Mouse (Mus musculus) Patski (cell line): Measurements from ENCODE around the gene Smg6. TPM values are rescaled to one million over a fixed set of nuclear protein-coding genes. Genes with fewer than 3 reads are reported as not detected.

Experiments
- ATAC-seq: fragments of 100-300 bp; one replicate; pipeline ENCODE4 v1.8.0; 2021
- CTCF ChIA-PET: fragments of 350-600 bp; sonication (Branson Sonifier 250); formaldehyde crosslinking; loops from one replicate; lab custom pipeline; 2022; ENCODE audit warnings: inconsistent platforms; lab: Charles Lee
- POLR2A ChIA-PET: fragments of 350-600 bp; sonication (Branson Sonifier 250); formaldehyde crosslinking; loops from one replicate; lab custom pipeline; 2022; ENCODE audit warnings: antibody characterized with exemption, inconsistent platforms; lab: Charles Lee
- DNase-seq: peaks from one replicate; pipeline ENCODE4 v3.0.0-alpha.2; 2011; ENCODE audit warnings: low read depth, low spot score
- H3K27me3 ChIP-seq: fragments of 371-371 bp; one replicate; pipeline ENCODE4 v1.5.1; 2021
- CTCF ChIP-seq: fragments of 100-300 bp; IDR thresholded peaks from one replicate; pipeline ENCODE4 v1.5.1; 2021
- in situ Hi-C: fragments of 300-500 bp; cut with MboI; formaldehyde crosslinking; loops from 3 replicates; pipeline ENCODE4 v1.11.1; 2018; ENCODE audit warnings: low pct_unique_long_range_greater_than_20kb, mixed read lengths
- polyA plus RNA-seq: library from polyadenylated mRNA; unstranded; gene quantifications from one replicate; pipeline ENCODE4 v1.2.3, GENCODE M21; 2021

Smg6 gene
- polyA plus RNA-seq, 1 experiment from 2014 or later: 20.5 TPM

DNA sequence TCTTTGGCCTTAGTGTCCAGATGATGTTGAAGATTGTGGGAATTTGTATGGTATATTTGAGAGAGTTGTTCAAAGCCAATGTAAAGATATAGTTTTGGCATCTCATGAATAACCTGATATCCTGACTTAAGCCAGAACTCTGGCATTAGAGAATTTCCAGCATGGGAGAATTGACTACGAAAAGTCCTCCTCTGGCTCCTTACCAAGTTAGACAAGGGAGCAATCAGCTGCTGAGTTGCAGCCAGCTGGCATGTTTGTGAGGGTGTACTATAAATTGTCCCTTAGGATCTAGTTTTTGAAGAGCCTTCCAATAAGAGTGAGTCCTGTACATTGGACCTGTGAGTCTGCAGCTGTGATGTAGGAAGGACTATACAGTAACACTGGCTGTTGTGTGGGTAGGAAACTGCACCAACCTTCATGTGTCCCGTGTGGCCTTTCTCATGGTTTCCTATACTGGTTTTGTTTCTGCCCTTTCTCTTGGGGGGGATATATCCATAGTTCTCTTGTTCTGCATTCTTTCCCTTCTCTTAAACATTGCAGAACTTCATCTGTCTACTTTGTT lies 37.3 kb downstream of the Smg6 start:
- no peak for TF ChIP-seq CTCF
- in situ Hi-C loops: no loop called here
- ChIA-PET POLR2A (interaction anchor here (1.5 kb wide), 1 partner anchor 213 kb away, joined by 4 read pairs; no protein-coding TSS in a partner anchor), CTCF (interaction anchor here (1.0 to 3.1 kb wide), 4 partner anchors 12 to 18 kb away, joined by 3 to 9 read pairs (median 6); no protein-coding TSS in a partner anchor)
- no peak for DNase-seq
- no peaks in the 10 kb centered on the region for H3K27me3 ChIP-seq
- ATAC-seq: no peak

DNA sequence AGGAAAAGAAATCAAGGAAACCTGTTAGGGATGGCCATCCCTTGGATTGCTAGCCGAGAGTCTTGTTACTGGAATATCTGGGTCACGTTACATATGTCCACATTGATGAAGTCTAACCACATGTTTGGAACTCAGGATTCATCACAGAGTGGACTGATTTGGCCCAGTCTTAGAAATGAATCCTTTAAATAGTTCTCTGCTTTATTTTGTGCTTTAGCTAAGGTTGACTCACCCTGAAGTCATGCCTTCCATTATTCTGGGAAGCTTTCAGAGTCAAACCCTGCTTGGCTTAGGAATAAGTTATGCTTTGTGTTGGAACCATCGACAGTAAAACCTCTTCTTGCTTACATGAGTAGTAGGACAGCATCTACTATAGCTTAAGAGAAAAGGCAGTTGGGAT lies 39.9 kb downstream of the Smg6 start:
- ChIA-PET CTCF (interaction anchor here (3.1 kb wide), 1 partner anchor 19 kb away, joined by 9 read pairs; no protein-coding TSS in a partner anchor), POLR2A (interaction anchor here (0.7 to 1.4 kb wide), 2 partner anchors 10 to 39 kb away, joined by 3 read pairs; partner anchors contain the start of gene Srr)
- in situ Hi-C loops: no loop called here
- no peaks in the 10 kb centered on the region for H3K27me3 ChIP-seq
- DNase-seq: no peak
- no peak for TF ChIP-seq CTCF
- ATAC-seq: no peak

DNA sequence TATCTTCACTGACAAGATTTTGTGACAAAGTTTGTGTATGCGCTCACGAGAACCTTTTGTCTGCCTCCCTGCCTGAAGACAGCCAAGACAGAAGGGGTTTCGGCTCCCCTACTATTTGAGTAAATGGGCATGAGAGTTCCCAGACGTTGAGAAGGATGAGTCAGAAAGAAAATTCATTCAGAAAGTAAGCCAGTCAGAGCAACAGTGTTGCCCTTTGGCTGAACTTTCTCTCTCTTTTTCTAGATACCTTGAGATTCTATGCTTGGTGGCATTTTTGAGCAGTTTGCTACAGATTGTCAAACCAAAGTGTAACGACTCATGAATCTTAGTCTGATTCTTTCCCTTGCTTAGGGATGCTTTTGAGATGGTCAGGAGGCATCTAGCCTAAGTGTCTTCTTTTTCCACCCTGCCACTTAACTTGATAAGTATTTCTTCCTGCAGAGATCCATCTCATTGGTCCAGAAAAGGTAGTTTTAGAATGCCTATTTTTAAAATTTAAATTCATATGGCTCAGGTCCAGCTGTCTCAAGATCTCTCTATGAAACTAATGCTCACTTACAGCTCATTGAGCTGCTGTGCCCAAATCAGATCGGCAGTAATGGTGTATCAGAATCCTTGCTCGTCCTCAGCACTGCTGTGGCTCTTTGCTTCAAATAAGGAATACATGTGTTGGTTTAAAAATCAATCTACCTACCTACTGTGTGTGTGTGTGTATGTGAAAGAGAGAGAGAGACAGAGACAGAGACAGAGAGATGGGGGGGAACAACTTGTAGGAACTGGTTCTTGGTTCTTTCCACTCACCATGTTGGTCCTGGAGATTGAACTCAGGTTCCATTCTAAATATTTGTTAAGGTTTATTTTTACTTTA lies 47.9 kb downstream of the Smg6 start:
- in situ Hi-C loops: no loop called here
- CTCF ChIA-PET: no interaction called here
- ATAC-seq (no peak), DNase-seq (peak; percentile 74)
- H3K27me3 ChIP-seq: no peaks in the 10 kb centered on the region
- POLR2A ChIA-PET: no interaction called here
- TF ChIP-seq CTCF: no peak

DNA sequence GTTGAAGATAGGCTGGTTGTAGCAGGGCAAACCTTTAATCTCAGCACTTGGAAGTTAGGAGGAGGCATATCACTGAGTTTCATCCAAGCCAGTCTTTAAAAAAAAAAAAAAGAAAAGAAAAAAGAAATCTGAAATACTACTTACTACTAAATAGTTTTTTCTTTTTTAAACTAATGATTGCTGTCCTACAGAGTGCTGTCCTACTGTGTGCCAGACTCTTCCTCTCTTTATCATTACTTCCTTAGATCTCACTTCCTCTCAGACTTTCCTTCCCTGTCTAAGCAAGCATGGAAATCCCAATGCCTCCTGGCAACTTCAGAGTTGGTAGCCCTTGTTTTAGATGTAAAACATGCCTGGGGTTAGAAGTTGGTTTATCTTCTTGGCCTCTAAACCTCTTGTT lies 49.0 kb downstream of the Smg6 start:
- ChIA-PET CTCF (no interaction called here), POLR2A (no interaction called here)
- no peak for DNase-seq
- no peak for TF ChIP-seq CTCF
- no peaks in the 10 kb centered on the region for H3K27me3 ChIP-seq
- no peak for ATAC-seq
- in situ Hi-C loops: no loop called here

DNA sequence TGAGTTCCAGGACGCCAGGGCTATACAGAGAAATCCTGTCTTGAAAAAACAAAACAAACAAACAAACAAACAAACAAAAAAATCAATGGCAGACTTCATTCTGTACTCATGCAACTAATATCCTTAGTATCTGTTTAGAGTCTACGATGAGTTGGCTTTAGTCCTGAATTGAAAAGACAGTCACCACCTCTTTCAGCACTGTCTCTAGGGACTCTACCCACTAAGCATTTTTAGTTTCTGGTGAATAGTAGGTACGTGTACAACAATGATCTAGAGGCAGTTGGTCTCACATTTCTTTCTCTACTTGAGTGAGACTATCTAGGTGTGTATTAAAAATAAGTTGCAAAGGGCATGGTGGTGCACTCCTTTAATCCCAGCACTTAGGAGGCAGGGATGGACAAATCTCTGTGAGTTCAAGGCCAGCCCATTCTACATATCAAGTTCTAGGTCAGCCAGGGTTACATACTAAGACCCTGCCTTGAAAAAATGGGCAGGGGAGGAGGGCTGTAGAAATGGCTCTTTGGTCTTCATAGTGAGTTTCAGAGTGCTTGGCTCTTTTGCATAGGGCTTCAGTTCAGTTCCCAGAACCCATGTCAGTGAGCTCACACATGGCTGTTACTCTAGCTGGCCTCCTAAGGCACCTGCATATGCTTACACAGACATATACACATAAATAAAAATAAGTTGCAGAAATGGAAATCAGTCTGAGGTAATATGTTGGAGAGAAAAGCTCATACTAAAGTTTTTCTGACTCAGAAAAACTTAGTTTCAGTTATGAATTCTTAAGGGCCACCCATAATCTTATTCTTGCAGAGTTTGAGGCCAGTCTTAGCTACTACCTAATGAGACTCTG lies 51.4 kb downstream of the Smg6 start:
- no peaks in the 10 kb centered on the region for H3K27me3 ChIP-seq
- ATAC-seq (no peak), DNase-seq (no peak)
- CTCF ChIA-PET: interaction anchor here (1.2 to 3.2 kb wide), 3 partner anchors 14 to 193 kb away, joined by 3 to 11 read pairs (median 4); partner anchors contain the start of gene Hic1
- no peak for TF ChIP-seq CTCF
- in situ Hi-C loops: no loop called here
- POLR2A ChIA-PET: no interaction called here

DNA sequence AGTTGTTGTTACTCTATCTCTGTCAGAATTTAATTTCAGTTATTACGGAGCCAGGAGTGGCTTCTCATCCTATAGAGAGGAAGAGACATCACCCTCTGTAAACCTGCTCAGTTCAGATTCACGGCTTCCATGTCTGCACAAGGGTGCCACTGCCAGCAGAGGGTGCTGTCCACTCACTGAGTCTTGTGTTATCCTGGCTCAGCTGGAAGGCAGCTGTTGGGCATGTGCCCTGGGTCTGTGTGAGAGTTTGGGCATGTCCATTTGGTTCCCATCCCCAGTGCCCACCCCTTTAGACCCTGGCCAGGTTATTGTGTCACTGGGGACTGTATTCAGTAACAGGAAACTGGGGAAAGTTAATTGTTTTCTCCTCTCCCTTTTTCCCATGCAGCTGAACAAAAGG lies 55.8 kb downstream of the Smg6 start:
- DNase-seq (peak; percentile 34), ATAC-seq (no peak)
- TF ChIP-seq CTCF: peak; percentile 98
- in situ Hi-C loops: loop anchor here (5.0 to 10.0 kb wide), 3 partner anchors 176 to 483 kb away; partner anchors contain the start of gene Tlcd2
- POLR2A ChIA-PET: no interaction called here
- H3K27me3 ChIP-seq: no peaks in the 10 kb centered on the region
- CTCF ChIA-PET: interaction anchor here (0.8 to 2.1 kb wide), 19 partner anchors 8 to 198 kb away, joined by 3 to 18 read pairs (median 3); partner anchors contain the start of gene Hic1

DNA sequence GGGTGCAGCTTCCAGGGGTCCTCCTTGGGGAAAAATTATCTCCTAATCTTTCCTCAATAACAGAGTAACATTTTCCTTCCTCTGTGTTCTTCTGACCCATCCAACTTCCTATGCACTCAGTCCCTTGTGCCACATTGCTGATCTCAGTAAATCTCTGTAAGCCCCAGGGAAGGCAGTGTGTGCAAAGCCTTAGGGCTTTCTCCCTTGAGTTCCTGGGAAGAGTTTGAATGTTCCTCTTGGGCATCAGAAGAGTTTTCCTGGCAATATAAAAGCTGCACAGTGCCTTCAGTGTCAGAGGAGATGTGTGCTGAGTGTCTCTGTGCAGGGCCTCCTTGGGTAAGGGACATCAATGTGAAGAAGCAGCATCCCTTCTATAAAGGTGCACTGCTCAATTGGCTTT lies 56.6 kb downstream of the Smg6 start:
- H3K27me3 ChIP-seq: no peaks in the 10 kb centered on the region
- ChIA-PET POLR2A (no interaction called here), CTCF (interaction anchor here (0.8 to 2.1 kb wide), 11 partner anchors 11 to 194 kb away, joined by 3 to 18 read pairs (median 5); partner anchors contain the start of gene Hic1)
- in situ Hi-C loops: loop anchor here (5.0 to 10.0 kb wide), 3 partner anchors 175 to 483 kb away; partner anchors contain the start of gene Tlcd2
- ATAC-seq (no peak), DNase-seq (no peak)
- TF ChIP-seq CTCF: no peak

DNA sequence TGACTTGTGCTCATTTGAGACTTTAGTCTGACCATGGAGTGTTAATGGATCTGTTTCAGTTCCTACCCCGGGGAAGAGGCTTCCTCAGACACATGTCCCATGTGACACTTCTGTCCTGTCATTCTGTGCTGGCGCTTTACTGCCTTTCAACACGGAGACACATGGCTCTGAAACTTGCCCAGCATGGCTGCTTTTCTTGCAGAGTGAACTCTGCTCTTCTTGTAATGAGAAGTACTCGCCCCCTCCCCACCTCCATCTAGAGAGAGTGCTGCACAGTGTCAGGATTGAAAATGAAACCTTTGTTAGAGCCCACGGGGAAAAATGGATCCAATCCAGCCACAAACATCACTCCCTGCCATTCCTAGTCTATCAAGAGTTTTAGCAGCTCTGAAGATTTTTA lies 62.5 kb downstream of the Smg6 start:
- no peak for TF ChIP-seq CTCF
- no peak for ATAC-seq
- ChIA-PET CTCF (interaction anchor here (0.9 to 1.2 kb wide), 3 partner anchors 10 to 177 kb away, joined by 3 read pairs; no protein-coding TSS in a partner anchor), POLR2A (no interaction called here)
- DNase-seq: no peak
- no peaks in the 10 kb centered on the region for H3K27me3 ChIP-seq
- in situ Hi-C loops: loop anchor here (10.0 kb wide), 2 partner anchors 307 to 477 kb away; partner anchors contain the start of gene Tlcd2

DNA sequence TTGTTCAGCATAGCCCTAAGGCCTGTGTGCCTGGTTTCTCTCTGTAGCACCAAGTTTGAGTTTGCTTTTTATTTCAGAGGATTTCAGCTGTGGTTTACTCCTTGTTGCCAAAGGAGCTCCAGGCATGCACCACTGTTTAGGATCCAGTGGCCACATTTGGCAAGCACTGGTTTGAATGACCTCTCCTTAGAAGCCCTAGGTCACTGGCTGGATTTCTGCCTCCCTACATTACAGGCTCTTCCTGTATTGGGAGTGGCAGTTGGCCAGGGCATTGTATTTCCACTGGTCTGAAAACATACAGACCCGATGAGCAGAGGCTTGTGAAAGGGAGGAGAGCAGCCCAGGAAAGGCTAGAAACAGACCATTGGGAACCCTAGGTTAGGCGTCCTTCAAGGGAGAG lies 63.4 kb downstream of the Smg6 start:
- peak; percentile 44 for ATAC-seq
- peak; percentile 37 for DNase-seq
- H3K27me3 ChIP-seq: no peaks in the 10 kb centered on the region
- TF ChIP-seq CTCF: no peak
- in situ Hi-C loops: loop anchor here (10.0 kb wide), 2 partner anchors 306 to 476 kb away; partner anchors contain the start of gene Tlcd2
- CTCF ChIA-PET: interaction anchor here (0.9 to 1.3 kb wide), 4 partner anchors 8 to 176 kb away, joined by 3 read pairs; no protein-coding TSS in a partner anchor
- POLR2A ChIA-PET: interaction anchor here (0.7 kb wide), 1 partner anchor 112 kb away, joined by 4 read pairs; no protein-coding TSS in a partner anchor

DNA sequence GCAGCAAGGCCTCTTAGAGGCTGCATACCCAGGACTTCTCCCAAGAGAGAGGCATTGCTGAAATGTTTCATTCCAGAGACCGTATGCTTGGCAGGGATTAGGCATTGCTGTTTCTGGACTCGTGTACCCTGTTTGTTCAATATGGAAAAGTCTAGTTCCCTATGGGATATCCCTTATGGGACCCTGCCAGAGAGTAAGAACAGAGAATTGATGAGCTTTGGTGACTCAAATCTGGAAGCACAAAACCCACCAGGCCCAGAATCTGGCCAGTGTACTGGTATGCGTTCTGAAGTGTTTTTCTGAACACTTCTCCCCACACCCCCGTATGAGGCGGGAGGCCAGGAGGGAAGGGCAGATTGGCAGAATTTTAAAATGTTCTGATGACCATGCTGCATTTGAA lies 64.9 kb downstream of the Smg6 start:
- ChIA-PET CTCF (no interaction called here), POLR2A (no interaction called here)
- no peak for TF ChIP-seq CTCF
- ATAC-seq (no peak), DNase-seq (no peak)
- in situ Hi-C loops: no loop called here
- no peaks in the 10 kb centered on the region for H3K27me3 ChIP-seq
